In the genomic region with DNA sequence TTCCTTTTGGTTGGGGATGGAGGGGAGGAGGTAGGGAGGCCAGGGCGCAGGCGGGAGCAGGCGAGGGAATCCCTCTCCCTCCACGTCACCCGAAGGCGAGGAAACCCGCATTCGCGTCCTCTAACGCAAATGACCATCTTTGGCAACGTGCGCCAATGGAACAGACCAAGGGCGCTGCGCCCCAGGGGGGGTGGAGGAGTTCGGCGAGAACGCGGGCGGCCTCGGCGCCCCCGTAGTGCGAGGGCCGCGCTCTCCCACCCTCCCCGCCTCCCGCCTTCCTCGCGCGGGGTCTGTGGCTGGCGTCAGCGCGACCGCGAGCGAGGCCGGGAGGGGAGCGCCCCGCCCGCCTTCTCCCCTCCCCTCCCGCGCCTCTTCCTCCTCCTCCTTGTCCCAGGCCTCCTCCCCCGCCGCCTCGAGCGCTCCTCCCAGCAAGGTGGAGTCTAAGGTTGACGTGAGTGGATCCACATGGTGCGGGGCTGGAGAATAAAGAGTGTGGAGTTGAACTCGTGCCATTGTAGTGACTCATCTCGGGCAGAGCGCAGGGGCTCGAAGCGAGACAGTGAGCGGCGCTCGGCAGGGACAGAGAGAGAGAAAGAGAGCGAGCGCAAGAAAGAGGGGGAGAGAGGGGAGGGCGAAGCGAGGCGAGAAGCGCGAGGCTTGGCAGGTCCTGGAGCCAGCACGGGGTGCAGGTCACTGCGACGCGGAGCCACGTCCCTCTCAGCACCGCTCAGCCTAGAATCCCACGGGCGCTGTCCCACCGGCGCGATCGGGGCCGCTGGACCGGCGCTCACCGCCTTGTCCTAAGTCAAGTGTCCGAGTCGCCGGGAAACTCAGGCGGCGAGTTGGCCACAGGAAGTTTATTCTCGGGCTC, we compare ENCODE assay signal across 8 mouse cellular contexts. TPM values are rescaled to one million over a fixed set of nuclear protein-coding genes. Genes with fewer than 3 reads are reported as not detected.
DNase-seq lines count a peak whose midpoint lies in the region; ATAC-seq and TF ChIP-seq lines count a peak whose summit lies in the region.

Gene Fosl2, plus strand, starts transcription at position 466 of the 871 bp plus-strand sequence.

- peak; percentile 97 for DNase-seq in CD4-positive helper T cell, adult 2 months (ENCODE audit: low read depth, low spot score)
- peak; percentile 99 for DNase-seq in brain, adult 2 months (ENCODE audit: low read depth, low spot score)
- DNase-seq in fat pad, adult 2 months (ENCODE audit: extremely low read depth, low read depth, low spot score): peak; percentile 89
- peak; percentile 98 for DNase-seq in kidney, postnatal 0 days (ENCODE audit: low spot score)
- peak; percentile 93 for DNase-seq in liver, adult 2 months (ENCODE audit: extremely low read depth, low read depth, low spot score)
- DNase-seq in spleen, postnatal 4 days (ENCODE audit: low spot score in 2 of 2): peak; percentile 75 to 87

- H3K4me3 ChIP-seq in heart, embryonic 12.5 days: peak within 1 kb of the TSS; percentile 84
- H3K4me3 ChIP-seq in kidney, postnatal 0 days (replicated peaks; ENCODE audit: low read depth, low read length): peak within 1 kb of the TSS; percentile 77
- H3K4me3 ChIP-seq in liver, adult 2 months (ENCODE audit: insufficient read depth, low read depth, low read length): peak within 1 kb of the TSS; percentile 72

- peak within 1 kb of the TSS; percentile 91 for H3K4me2 ChIP-seq in heart, embryonic 12.5 days
- H3K4me2 ChIP-seq in kidney, postnatal 0 days (ENCODE audit: low read length): peak within 1 kb of the TSS; percentile 90

- H3K4me1 ChIP-seq in heart, embryonic 12.5 days (replicated peaks): peaks cover 29% of the 10 kb centered on the region
- H3K4me1 ChIP-seq in kidney, postnatal 0 days (replicated peaks; ENCODE audit: insufficient read depth, low read length): peaks cover 19% of the 10 kb centered on the region
- H3K4me1 ChIP-seq in liver, adult 2 months (ENCODE audit: control insufficient read depth, insufficient read depth, low read length): peaks cover 18% of the 10 kb centered on the region

- WGBS in heart, embryonic 12.5 days: 1% methylated on average over 83 of the region's 85 CpGs
- WGBS in kidney, postnatal 0 days: under 1% methylated on average over 75 of the region's 85 CpGs
- under 1% methylated on average over 82 of the region's 85 CpGs for WGBS in liver, adult 2 months

- H3K9ac ChIP-seq in heart, embryonic 12.5 days: peak within 1 kb of the TSS; percentile 95
- peak within 1 kb of the TSS; percentile 88 for H3K9ac ChIP-seq in kidney, postnatal 0 days (ENCODE audit: low read depth, low read length)
- H3K9ac ChIP-seq in liver, adult 2 months (ENCODE audit: low read depth, low read length): peak within 1 kb of the TSS; percentile 94

- ATAC-seq in heart, embryonic 12.5 days (ENCODE audit: insufficient number of reproducible peaks, low FRiP score): peak; percentile 85
- peak; percentile 88 for ATAC-seq in kidney, postnatal 0 days (replicated peaks; ENCODE audit: low FRiP score, low read depth)
- ATAC-seq in monocyte, adult 5-6 weeks (replicated peaks; ENCODE audit: insufficient number of reproducible peaks, low FRiP score, low TSS enrichment, poor library complexity, severe bottlenecking): peak; percentile 71

- TF ChIP-seq POLR2A in liver, adult 2 months (IDR thresholded peaks at IDR 0.05; ENCODE audit: extremely low read depth, insufficient read depth, low read length): peak; percentile 89

- no peaks in the 10 kb centered on the region for H3K9me3 ChIP-seq in heart, embryonic 12.5 days (replicated peaks)
- no peaks in the 10 kb centered on the region for H3K9me3 ChIP-seq in kidney, postnatal 0 days (replicated peaks; ENCODE audit: low read length)

- TF ChIP-seq CTCF in kidney, postnatal 0 days (IDR thresholded peaks at IDR 0.05; ENCODE audit: low read depth): 0 out of 2 replicates have a peak, but pooled peaks have one; percentile 1
- no peak for TF ChIP-seq CTCF in liver, adult 2 months (IDR thresholded peaks at IDR 0.05; ENCODE audit: low read depth, low read length)

- no peaks in the 10 kb centered on the region for H3K36me3 ChIP-seq in heart, embryonic 12.5 days
- no peaks in the 10 kb centered on the region for H3K36me3 ChIP-seq in kidney, postnatal 0 days (ENCODE audit: insufficient read depth, low read length)
- H3K36me3 ChIP-seq in liver, adult 2 months (ENCODE audit: control insufficient read depth, insufficient read depth, low read length): no peaks in the 10 kb centered on the region

- H3K27ac ChIP-seq in heart, embryonic 12.5 days (ENCODE audit: poor library complexity, severe bottlenecking): peak within 1 kb of the TSS; percentile 98
- peak within 1 kb of the TSS; percentile 99 for H3K27ac ChIP-seq in kidney, postnatal 0 days
- peak within 1 kb of the TSS; percentile 98 for H3K27ac ChIP-seq in liver, adult 2 months (replicated peaks; ENCODE audit: insufficient read depth, low read depth, low read length)

- H3K79me2 ChIP-seq in liver, adult 2 months (ENCODE audit: control insufficient read depth, insufficient read depth, low read length): no peaks in the 10 kb centered on the region

- H3K27me3 ChIP-seq in heart, embryonic 12.5 days (replicated peaks): 0 out of 2 replicates have a peak, but pooled peaks cover 6% of the 10 kb centered on the region
- H3K27me3 ChIP-seq in kidney, postnatal 0 days (ENCODE audit: insufficient read depth, low read length): no peaks in the 10 kb centered on the region
- H3K27me3 ChIP-seq in liver, adult 2 months (ENCODE audit: control insufficient read depth, insufficient read depth, low read length): no peaks in the 10 kb centered on the region

RNA-seq across cellular contexts. Expression of gene Fosl2, which starts in this region (rescaled TPM):
- polyA plus RNA-seq in heart, embryonic 12.5 days (2016; fragmentation: Nextera tagmentation; extraction: Ambion mirVana): 3.3 and 3.8 TPM in 2 replicates
- 5.3 and 5.4 TPM in 2 replicates for polyA plus RNA-seq in kidney, postnatal 0 days (2015; fragmentation: Nextera tagmentation; extraction: Ambion mirVana)
- total RNA-seq in liver, adult 2 months (2014; rRNA removed): 2.1 and 4.2 TPM in 2 replicates
- 2.6 and 4.4 TPM in 2 replicates for polyA plus RNA-seq in liver, adult 2 months (2012; rRNA removed)
- total RNA-seq in monocyte, adult 5-6 weeks (2017): 75.5 to 116 TPM (median 87.6 TPM) in 3 replicates

Comparison
In these comparisons a context has a peak if more than half of its experiments do, and no peak if none do; other contexts are left out.
1. Peak in every context shown above with its lines: DNase-seq, ATAC-seq, H3K4me3 ChIP-seq and H3K27ac ChIP-seq.
2. RNA of gene Fosl2 (total RNA-seq): 75.5 to 116 TPM in monocyte, adult 5-6 weeks; 2.1 to 4.2 TPM in liver, adult 2 months; every median in the first group is over 10 times any median in the second.